Mouse (Mus musculus) spleen, adult 2 months (tissue): ENCODE measurements around the gene Tbx20. TPM values are rescaled to one million over a fixed set of nuclear protein-coding genes. Genes with fewer than 3 reads are reported as not detected.

ENCODE experiments used
- DNase-seq, 2 experiments: peaks; one replicate each; pipeline versions ENCODE4 v3.0.0 to v3.0.0-alpha.2; 2012 to 2021; ENCODE audit warnings: low spot score in 2 of 2, low read depth in 1 of 2
- H3K27ac ChIP-seq: fragments of 200-500 bp; 2 replicates; pipeline ENCODE4 v1.5.1; 2012; ENCODE audit warnings: low read length, inconsistent platforms; ENCODE audit not compliant: insufficient read depth
- H3K27me3 ChIP-seq: fragments of 200-500 bp; 2 replicates; pipeline ENCODE4 v1.6.1; 2012; ENCODE audit warnings: mild to moderate bottlenecking, moderate library complexity, low read length, inconsistent platforms; ENCODE audit not compliant: control insufficient read depth, insufficient read depth
- H3K36me3 ChIP-seq: fragments of 200-500 bp; 2 replicates; pipeline ENCODE4 v1.6.1; 2012; ENCODE audit warnings: mild to moderate bottlenecking, low read length, inconsistent platforms; ENCODE audit not compliant: control insufficient read depth, insufficient read depth
- H3K4me1 ChIP-seq: fragments of 200-500 bp; 2 replicates; pipeline ENCODE4 v1.6.1; 2011; ENCODE audit warnings: inconsistent platforms; ENCODE audit not compliant: control insufficient read depth, insufficient read depth, insufficient read length
- H3K4me3 ChIP-seq: fragments of 200-500 bp; 2 replicates; pipeline ENCODE4 v1.5.1; 2011; ENCODE audit warnings: mild to moderate bottlenecking, inconsistent platforms; ENCODE audit not compliant: insufficient read depth, insufficient read length; ENCODE audit errors: extremely low read depth
- CTCF ChIP-seq: fragments of 200-500 bp; IDR thresholded peaks from 2 replicates; pipeline ENCODE4 v1.5.1; 2011; ENCODE audit warnings: mild to moderate bottlenecking, inconsistent platforms; ENCODE audit not compliant: insufficient read depth, insufficient read length, insufficient replicate concordance; ENCODE audit errors: extremely low read depth
- POLR2A ChIP-seq: fragments of 200-500 bp; IDR thresholded peaks from 2 replicates; pipeline ENCODE4 v1.6.1; 2011; ENCODE audit warnings: low read depth, low read length, inconsistent platforms
- WGBS: fragments of 180-500 bp; shearing (Covaris S2); methylation state at CpG from one replicate; pipeline ENCODE4 v1.1.7; 2018; 5-methylcytosine and 5-hydroxymethylcytosine counted together
- polyA plus RNA-seq: library from polyadenylated mRNA; depleted of rRNA; stranded (reverse); fragments of >200 nt; gene quantifications from 2 replicates; pipeline ENCODE4 v1.2.3, GENCODE M21; 2012

Tbx20 gene
- polyA plus RNA-seq, 1 experiment = not detected

GRCm38 (mm10) chr9:24775001-24775400 is 898 bp upstream of the Tbx20 start:
- WGBS = 4% methylated on average over 9 of the region's 9 CpGs

DNA sequence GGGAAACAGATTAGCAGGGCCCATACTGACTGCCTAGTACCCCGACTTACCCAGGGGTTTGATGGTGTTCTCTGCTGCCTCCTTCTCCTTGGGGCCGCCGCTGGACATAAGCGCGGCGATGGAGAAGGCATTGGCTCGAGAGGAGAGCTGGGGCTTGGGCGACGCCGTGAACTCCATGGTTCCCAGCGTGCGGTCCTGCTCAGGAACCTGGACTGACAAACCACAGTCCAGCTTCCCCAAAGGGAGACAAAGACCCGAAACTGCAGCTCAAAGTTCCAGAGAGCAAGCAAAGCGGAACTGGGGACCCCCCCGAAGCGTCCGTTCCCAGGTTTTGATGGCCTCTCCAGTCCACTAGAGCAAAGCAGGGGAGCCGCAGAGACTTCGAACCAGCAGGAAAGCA is 434 bp downstream of the Tbx20 start:
- 5% methylated on average over 19 of the region's 19 CpGs for WGBS
- Histone ChIP-seq H3K4me3 (no peak overlapping the region), H3K4me1 (no peaks in the 10 kb centered on the region; the same call in 1 of the 2 replicates), H3K27ac (no peak overlapping the region), H3K27me3 (peaks cover 11% of the 10 kb centered on the region), H3K36me3 (no peaks in the 10 kb centered on the region)
- no peak for DNase-seq
- TF ChIP-seq POLR2A (no peak), CTCF (no peak)

More at GRCm38 (mm10) chr9:24775001-24775400, 898 bp upstream of the Tbx20 start:
- Histone ChIP-seq H3K27me3 (peaks cover 10% of the 10 kb centered on the region), H3K4me1 (no peaks in the 10 kb centered on the region; the same call in 1 of the 2 replicates), H3K36me3 (no peaks in the 10 kb centered on the region), H3K4me3 (no peak overlapping the region), H3K27ac (no peak overlapping the region)
- no peak for DNase-seq
- TF ChIP-seq CTCF (no peak), POLR2A (no peak)

- TF ChIP-seq POLR2A (no peak), CTCF (no peak)
- Histone ChIP-seq H3K4me3 (no peak overlapping the region), H3K4me1 (no peaks in the 10 kb centered on the region; the same call in 1 of the 2 replicates), H3K36me3 (no peaks in the 10 kb centered on the region), H3K27ac (no peak overlapping the region), H3K27me3 (peaks cover 11% of the 10 kb centered on the region)
- no peak for DNase-seq
- 9% methylated on average over 9 of the region's 9 CpGs for WGBS
Observed at GRCm38 (mm10) chr9:24773171-24773570, 932 bp downstream of the Tbx20 start.

GRCm38 (mm10) chr9:24772431-24773120 is 1.5 kb downstream of the Tbx20 start:
- H3K27me3 ChIP-seq = peaks cover 11% of the 10 kb centered on the region
- DNase-seq = no peak
- H3K4me1 ChIP-seq = no peaks in the 10 kb centered on the region; the same call in 1 of the 2 replicates
- TF ChIP-seq POLR2A = no peak
- no peak for TF ChIP-seq CTCF
- no peak overlapping the region for H3K4me3 ChIP-seq
- WGBS = 22% methylated on average over 9 of the region's 9 CpGs
- H3K36me3 ChIP-seq = no peaks in the 10 kb centered on the region
- no peak overlapping the region for H3K27ac ChIP-seq

- DNase-seq = no peak
- no peak for TF ChIP-seq POLR2A
- TF ChIP-seq CTCF = no peak
- no peak overlapping the region for H3K27ac ChIP-seq
- H3K4me3 ChIP-seq = no peak overlapping the region
- H3K4me1 ChIP-seq = no peaks in the 10 kb centered on the region; the same call in 1 of the 2 replicates
- 30% methylated on average over 4 of the region's 4 CpGs for WGBS
- H3K27me3 ChIP-seq = peaks cover 8% of the 10 kb centered on the region
- no peaks in the 10 kb centered on the region for H3K36me3 ChIP-seq
Observed at GRCm38 (mm10) chr9:24771713-24772112, 2.4 kb downstream of the Tbx20 start.

- no peaks in the 10 kb centered on the region; the same call in 1 of the 2 replicates for H3K4me1 ChIP-seq
- WGBS = 8% methylated on average over 8 of the region's 8 CpGs
- DNase-seq = no peak
Observed at GRCm38 (mm10) chr9:24770941-24771405, 3.1 kb downstream of the Tbx20 start.

More at GRCm38 (mm10) chr9:24770941-24771405, 3.1 kb downstream of the Tbx20 start:
- TF ChIP-seq CTCF = no peak
- no peak for TF ChIP-seq POLR2A
- H3K36me3 ChIP-seq = no peaks in the 10 kb centered on the region
- H3K27me3 ChIP-seq = peaks cover 8% of the 10 kb centered on the region
- H3K4me3 ChIP-seq = no peak overlapping the region
- no peak overlapping the region for H3K27ac ChIP-seq
